Mouse (Mus musculus): ENCODE results near the gene Pou3f1. TPM values are rescaled to one million over a fixed set of nuclear protein-coding genes. Genes with fewer than 3 reads are reported as not detected.

Pou3f1 gene
- total RNA-seq, 2 experiments from 2014 or later, result 0.12 to 0.26 TPM

DNA sequence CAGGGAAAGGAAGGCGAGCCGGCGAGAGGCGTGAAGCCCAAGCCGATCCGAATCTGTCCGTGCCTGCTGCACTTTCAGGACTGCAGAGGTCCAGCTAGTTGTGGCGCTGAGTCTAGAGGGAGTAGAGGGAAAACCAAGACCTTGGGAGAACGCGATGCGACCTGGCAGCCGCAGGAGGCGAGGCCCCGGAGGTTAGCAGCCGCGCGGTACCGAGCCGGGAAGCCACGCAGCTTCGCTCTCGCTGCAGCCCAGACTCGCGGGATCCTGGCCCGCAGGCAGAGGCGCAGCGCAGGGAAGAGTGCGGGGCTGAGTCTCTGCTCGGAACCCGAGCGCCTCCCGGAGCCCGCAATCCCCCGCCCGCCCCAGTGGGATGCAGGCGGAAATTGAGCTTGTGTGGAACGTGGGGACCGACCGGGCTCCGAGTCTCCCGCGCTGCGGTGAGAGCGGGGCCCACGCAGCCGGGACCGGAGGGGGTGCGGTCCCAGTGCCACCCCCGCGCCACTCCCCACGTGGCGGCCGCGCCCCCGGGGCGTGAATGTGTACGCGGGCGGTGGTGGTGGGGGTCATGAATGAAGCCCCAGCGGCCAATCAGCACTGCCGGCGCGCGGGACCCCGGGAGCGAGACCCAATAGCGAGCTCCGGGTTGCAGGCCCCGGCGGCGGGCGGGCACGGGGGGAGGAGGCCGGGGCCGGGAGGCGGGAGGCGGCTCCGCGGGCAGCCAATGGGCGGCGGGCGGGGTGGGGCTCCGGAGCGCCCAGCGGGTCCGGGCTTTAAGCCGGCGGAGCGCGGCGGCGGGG lies 445 bp downstream of the Pou3f1 start:
- DNase-seq, result peak; percentile 76 to 82
- intact Hi-C loops (cut with DNase I), result loop anchor here (5.0 kb wide), 1 partner anchor 85 kb away; no protein-coding TSS in a partner anchor

DNA sequence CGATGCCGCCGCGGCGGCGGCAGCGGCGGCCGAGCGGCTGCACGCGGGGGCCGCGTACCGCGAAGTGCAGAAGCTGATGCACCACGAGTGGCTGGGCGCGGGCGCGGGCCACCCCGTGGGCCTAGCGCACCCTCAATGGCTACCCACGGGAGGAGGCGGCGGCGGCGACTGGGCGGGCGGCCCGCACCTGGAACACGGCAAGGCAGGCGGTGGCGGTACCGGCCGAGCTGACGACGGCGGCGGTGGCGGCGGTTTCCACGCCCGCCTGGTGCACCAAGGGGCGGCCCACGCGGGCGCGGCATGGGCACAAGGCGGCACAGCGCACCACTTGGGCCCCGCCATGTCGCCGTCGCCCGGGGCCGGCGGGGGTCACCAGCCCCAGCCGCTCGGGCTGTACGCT lies 1.2 kb downstream of the Pou3f1 start:
- intact Hi-C loops (cut with DNase I), result loop anchor here (5.0 kb wide), 1 partner anchor 85 kb away; no protein-coding TSS in a partner anchor

GRCm38 (mm10) chr4:124658412-124658851 lies 1.8 kb downstream of the Pou3f1 start:
- intact Hi-C loops (cut with DNase I), result loop anchor here (5.0 kb wide), 1 partner anchor 86 kb away; no protein-coding TSS in a partner anchor

More for the DNA sequence above, 1.2 kb downstream of the Pou3f1 start:
- DNase-seq, result no peak

DNA sequence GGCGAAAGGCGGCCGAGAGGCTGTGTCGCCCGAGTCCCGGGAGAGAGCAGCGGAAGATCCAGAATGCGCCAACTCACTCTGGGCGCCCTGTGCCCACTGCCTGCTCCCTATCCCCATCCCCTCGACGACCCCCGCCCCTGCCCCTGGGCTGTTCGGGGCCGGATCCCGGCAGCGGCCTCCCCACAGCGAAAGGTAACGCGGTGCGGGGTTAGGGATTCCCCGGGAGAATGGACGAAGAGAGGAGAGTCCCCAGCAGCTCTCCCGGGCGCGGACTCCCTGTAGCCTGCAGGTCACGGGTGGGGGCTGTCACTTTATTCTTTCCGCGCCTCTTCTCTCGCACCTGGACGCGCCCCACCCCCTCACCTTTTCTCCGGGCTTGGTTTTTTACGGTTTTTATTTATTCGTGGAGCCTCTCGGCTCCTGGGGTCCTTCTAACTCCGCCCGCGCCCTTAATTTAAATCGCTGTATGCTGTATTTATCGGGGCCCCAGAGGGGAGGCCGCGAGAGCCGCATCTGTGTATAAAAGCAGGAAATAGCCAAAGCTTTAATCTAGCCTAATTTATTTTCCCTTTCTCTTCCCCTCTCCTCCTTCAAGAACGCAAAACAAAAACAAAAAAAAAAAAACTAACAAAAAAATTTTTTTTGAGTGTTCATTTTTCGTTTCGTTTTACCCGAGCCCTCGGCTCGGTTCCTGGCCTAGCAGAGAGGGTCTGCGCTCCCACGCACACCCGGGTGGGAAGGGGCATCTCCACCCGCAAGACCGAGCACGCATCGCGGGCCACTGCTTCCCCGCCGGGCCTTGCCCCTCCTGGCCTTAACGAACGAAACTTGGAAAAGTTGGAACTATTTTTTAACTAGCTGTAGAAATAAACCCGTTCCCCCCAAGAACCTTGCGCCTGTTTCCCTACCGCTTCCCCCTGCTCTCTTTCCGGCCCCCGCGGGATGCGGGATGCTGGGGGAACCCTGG lies 2.9 kb downstream of the Pou3f1 start:
- DNase-seq, result peak in 1 of 2 experiments; percentile 21
- intact Hi-C loops (cut with DNase I), result loop anchor here (5.0 kb wide), 1 partner anchor 87 kb away; no protein-coding TSS in a partner anchor

More at GRCm38 (mm10) chr4:124658412-124658851, 1.8 kb downstream of the Pou3f1 start:
- peak in 1 of 2 experiments; percentile 13 for DNase-seq

DNA sequence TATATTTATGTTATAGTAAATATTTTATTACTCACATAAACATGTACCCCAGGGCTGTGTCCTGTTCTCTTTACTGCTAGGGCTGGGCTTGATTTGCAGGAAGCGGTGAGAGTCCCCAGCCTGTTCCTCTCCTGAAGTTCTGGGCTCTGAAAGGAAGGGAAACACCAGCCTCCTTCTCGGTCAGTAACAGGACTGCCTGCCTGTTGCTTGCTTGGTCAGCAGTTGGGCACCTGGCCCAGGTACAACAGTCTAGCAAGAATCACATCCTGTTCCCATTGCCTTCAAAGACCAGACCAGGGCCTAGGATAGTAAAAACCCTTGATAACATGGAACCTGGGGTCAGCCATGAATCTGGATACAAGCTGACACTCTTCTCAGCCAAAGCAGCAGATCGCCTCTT lies 4.0 kb downstream of the Pou3f1 start:
- intact Hi-C loops (cut with DNase I), result no loop called here
- DNase-seq, result no peak

GRCm38 (mm10) chr4:124663034-124663433 lies 6.4 kb downstream of the Pou3f1 start:
- intact Hi-C loops (cut with DNase I), result no loop called here
- DNase-seq, result peak in 1 of 2 experiments; percentile 21

GRCm38 (mm10) chr4:124664185-124664584 lies 7.6 kb downstream of the Pou3f1 start:
- intact Hi-C loops (cut with DNase I), result no loop called here
- DNase-seq, result no peak

DNA sequence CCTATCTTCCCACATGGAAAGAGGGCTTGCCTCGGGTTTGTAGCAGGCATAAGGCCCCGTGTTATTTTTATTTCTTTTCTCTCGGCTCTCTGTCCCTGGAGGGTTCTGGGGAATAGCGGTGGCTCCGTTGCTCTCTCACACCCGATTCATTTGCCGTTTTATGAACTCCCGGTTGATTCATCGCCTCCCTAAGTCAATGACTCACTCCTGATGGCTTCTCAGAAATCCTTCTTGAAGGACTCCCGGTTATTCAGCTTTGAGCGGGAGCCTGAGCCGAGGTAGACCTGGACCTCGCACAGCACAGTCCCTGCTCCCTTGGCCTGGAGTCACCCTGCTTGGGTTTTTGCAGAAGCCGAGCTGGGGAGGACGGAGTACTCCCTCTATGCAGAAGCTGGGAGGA lies 8.0 kb downstream of the Pou3f1 start:
- DNase-seq, result no peak
- intact Hi-C loops (cut with DNase I), result loop anchor here (5.0 kb wide), 1 partner anchor 707 kb away; no protein-coding TSS in a partner anchor

- DNase-seq, result no peak
- intact Hi-C loops (cut with DNase I), result loop anchor here (5.0 kb wide), 1 partner anchor 710 kb away; no protein-coding TSS in a partner anchor
Measured at GRCm38 (mm10) chr4:124667476-124668033, 10.9 kb downstream of the Pou3f1 start.

DNA sequence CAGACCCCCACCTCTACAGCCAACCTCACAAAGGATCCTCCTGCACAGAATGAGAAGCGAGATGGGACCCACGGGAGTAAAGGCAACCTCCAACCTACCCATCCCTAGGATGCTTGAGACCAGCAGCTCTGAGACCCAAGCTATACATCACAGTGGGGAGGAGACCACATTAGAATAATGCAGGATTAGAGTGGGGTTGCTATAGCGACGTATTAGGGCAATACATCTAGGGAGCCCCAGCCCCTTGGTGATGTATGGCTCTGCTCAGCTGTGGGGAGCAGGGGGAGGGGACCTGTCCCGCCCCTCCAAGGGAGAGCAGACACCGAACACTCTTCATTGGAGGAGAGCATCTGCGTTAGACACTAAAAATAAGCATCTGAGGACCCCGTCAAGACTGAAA lies 11.5 kb downstream of the Pou3f1 start:
- no peak for DNase-seq
- intact Hi-C loops (cut with DNase I), result loop anchor here (5.0 kb wide), 1 partner anchor 711 kb away; no protein-coding TSS in a partner anchor

DNA sequence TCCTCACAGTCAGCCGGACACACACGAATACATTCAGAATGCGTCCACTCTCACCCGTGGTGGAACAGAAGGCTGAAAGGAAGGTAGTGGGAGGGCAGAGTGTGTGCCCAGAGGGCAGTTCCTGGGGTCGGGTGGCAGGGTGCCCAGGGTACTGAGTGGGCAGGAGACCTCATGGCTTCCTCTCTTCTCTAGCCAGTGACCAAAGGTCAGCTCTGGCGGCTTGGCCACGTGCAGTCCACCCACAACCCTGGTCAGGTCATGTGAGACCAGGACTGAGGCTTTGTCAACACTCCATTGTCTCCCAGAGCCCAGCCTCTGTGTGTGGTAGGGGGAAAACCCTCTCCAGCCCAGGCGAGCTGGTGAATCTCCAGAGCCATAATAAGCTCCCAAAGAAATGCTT lies 13.6 kb downstream of the Pou3f1 start:
- DNase-seq, result no peak
- intact Hi-C loops (cut with DNase I), result no loop called here

GRCm38 (mm10) chr4:124671583-124671982 lies 15.0 kb downstream of the Pou3f1 start:
- intact Hi-C loops (cut with DNase I), result no loop called here
- no peak for DNase-seq

- no peak for DNase-seq
- intact Hi-C loops (cut with DNase I), result no loop called here
Measured at GRCm38 (mm10) chr4:124672347-124673320, 16.0 kb downstream of the Pou3f1 start.

GRCm38 (mm10) chr4:124674334-124675032 lies 17.9 kb downstream of the Pou3f1 start:
- intact Hi-C loops (cut with DNase I), result loop anchor here (1.0 to 2.0 kb wide), 3 partner anchors 446 to 734 kb away; no protein-coding TSS in a partner anchor
- no peak for DNase-seq

DNA sequence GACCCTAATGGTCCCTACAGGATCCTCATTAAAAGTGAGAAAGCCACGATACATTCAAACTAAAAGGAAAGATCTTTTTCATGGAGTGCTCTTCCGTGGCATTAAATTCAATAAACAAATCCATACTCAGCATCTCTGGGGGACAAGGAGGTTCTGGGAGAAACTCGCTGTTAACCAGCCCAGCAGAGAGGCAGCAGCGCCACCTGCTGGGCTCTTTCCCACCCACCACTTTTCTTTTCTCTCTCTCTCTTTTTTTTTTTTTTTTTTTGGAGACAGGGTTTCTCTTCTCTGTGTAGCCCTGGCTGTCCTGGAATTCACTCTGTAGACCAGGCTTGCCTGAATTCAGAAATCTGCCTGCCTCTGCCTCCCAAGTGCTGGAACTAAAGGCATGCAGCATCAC lies 18.4 kb downstream of the Pou3f1 start:
- DNase-seq, result peak; percentile 45 to 75

DNA sequence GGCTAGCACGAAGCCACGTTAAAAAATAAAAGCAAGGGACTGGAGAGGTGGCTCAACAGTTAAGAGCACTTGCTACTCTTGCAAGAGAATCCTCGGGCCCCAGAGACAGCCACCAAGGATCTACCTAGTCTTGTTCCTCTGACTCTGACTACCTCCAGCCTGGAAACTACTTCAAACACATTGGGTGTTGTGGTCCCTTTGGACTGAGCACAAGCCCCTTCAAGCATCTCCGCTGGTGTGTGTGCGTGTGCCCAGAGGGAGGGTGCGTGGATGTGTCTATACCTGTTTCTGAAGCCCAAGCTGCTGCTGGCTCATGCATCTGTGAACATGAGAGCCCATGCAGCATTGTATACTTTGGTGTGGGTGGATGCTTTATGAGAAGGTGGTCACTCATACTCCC lies 19.4 kb downstream of the Pou3f1 start:
- DNase-seq, result no peak
- intact Hi-C loops (cut with DNase I), result loop anchor here (1.0 to 2.0 kb wide), 3 partner anchors 447 to 735 kb away; no protein-coding TSS in a partner anchor

More for the DNA sequence above, 18.4 kb downstream of the Pou3f1 start:
- intact Hi-C loops (cut with DNase I), result loop anchor here (1.0 to 2.0 kb wide), 3 partner anchors 446 to 734 kb away; no protein-coding TSS in a partner anchor

GRCm38 (mm10) chr4:124682270-124682669 lies 25.7 kb downstream of the Pou3f1 start:
- peak in 1 of 2 experiments; percentile 43 for DNase-seq
- intact Hi-C loops (cut with DNase I), result loop anchor here (1.0 kb wide), 1 partner anchor 28 kb away; no protein-coding TSS in a partner anchor

- no peak for DNase-seq
- intact Hi-C loops (cut with DNase I), result loop anchor here (1.0 kb wide), 1 partner anchor 31 kb away; the partner anchor contains the start of gene Sf3a3
Measured at GRCm38 (mm10) chr4:124683474-124683873, 26.9 kb downstream of the Pou3f1 start.
